Mouse (Mus musculus) E14TG2a.4 (cell line): ENCODE results near the gene Zfand3.

Experiments used
- H3K27me3 ChIP-seq: 2 replicates; pipeline ENCODE4 v1.6.1; 2014; ENCODE audit warnings: low read length, control low read depth; ENCODE audit not compliant: insufficient read depth
- H3K36me3 ChIP-seq: 2 replicates; pipeline ENCODE4 v1.6.1; 2014; ENCODE audit warnings: low read length, control low read depth; ENCODE audit not compliant: insufficient read depth
- H3K4me1 ChIP-seq: replicated peaks from 2 replicates; pipeline ENCODE4 v1.6.1; 2014; ENCODE audit warnings: low read depth, low read length, control low read depth
- H3K4me3 ChIP-seq: replicated peaks from 2 replicates; pipeline ENCODE4 v1.5.1; 2014; ENCODE audit warnings: mild to moderate bottlenecking, low read length
- H3K9me3 ChIP-seq: 2 replicates; pipeline ENCODE4 v1.6.1; 2014; ENCODE audit warnings: low read length, control low read depth
- CTCF ChIP-seq: conservative IDR thresholded peaks from 2 replicates; pipeline ENCODE4 v1.5.1; 2014; ENCODE audit warnings: low read length
- NANOG ChIP-seq: IDR thresholded peaks from 2 replicates; pipeline ENCODE4 v1.6.1; 2014; ENCODE audit warnings: borderline replicate concordance, low read length, mixed read lengths
- POU5F1 ChIP-seq: IDR thresholded peaks from 2 replicates; pipeline ENCODE4 v1.6.1; 2014; ENCODE audit warnings: low read length, borderline replicate concordance

The Zfand3 gene

DNA sequence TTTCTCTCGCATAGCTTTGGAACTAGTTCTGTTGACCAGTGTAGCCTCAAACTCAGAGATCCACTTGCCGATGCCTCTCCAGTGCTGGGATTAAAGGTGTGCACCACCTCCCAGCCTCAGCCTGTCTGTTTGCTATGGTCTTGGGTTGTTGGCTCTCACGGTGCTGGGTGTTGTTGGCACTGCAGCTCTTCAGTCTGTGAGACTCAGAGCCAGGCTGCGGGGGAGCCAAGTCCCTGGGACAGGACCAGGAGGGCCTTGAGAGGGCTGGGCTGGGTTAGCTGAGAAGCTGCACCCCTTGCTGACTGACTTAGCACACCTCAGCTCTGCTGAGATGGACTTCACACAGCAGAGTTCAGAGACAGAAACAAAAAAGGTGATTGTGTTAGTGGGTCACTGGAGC, 195.8 kb downstream of the Zfand3 start:
- H3K27me3 ChIP-seq = no peaks in the 10 kb centered on the region
- H3K4me1 ChIP-seq = peaks cover 58% of the 10 kb centered on the region
- H3K4me3 ChIP-seq = no peak overlapping the region
- TF ChIP-seq CTCF = no peak
- TF ChIP-seq POU5F1 = no peak
- TF ChIP-seq NANOG = no peak
- H3K9me3 ChIP-seq = no peaks in the 10 kb centered on the region
- peaks cover 18% of the 10 kb centered on the region for H3K36me3 ChIP-seq

DNA sequence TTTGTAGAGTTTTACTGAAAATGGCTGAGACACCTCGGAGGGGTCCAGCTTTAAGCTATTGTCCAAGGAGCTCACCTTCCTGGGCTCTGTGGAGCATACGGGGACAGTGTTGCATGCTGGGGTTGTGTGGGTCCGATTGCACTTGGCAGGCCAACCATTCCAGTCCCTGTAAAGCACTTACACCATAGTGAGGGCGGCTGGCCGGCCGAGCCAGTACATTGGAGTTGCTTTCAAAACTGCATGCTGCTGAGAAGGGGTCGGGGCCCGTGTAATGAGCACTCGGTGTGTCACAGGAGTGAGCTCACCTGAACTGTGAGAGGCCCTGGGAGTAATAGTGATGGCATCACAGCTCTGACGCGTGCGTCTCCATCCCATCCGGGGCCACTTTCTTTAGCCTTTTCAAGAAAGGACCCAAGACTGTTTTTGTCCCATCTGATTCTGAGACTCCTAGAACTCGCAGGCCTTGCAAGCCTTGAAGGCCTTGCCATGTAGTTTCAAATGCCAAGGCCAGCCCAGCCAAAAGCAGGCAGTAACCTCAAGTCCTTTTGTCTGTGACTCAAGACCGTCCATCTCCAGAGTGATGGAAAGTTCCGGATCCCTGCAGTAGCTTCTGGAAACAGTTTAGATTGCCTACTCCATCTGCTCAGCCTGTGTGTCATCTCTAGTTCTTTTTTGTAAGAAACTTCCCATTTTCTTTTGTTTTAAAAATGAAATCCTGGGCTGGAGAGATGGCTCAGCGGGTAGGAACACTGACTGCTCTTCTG, 200.7 kb downstream of the Zfand3 start:
- Histone ChIP-seq H3K27me3 (no peaks in the 10 kb centered on the region), H3K9me3 (no peaks in the 10 kb centered on the region), H3K4me3 (no peak overlapping the region), H3K36me3 (peaks cover 24% of the 10 kb centered on the region), H3K4me1 (peaks cover 79% of the 10 kb centered on the region)
- TF ChIP-seq POU5F1 (no peak), NANOG (no peak), CTCF (no peak)

DNA sequence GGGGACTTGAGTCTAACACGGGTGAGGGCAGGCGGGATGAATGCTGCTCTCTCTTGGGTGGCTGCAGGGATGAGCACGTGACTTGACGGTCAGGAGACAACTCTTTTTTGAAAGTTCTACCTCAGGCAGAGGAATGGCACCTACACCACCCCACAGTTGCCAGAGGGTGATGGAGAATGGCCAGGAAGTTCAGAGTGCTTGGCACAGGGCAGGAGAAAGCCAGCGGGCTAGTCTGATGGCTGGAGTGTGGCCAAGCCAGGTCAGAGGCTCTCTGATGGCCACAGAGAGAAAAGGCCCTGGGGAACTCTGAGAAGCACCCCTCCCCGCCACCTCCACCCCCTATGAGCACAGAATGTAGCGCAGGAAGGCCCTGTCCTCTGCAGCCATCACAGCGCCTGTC, 205.7 kb downstream of the Zfand3 start:
- H3K4me3 ChIP-seq = no peak overlapping the region
- peaks cover 54% of the 10 kb centered on the region for H3K4me1 ChIP-seq
- no peaks in the 10 kb centered on the region for H3K9me3 ChIP-seq
- TF ChIP-seq NANOG (no peak), CTCF (no peak), POU5F1 (no peak)
- peaks cover 38% of the 10 kb centered on the region for H3K36me3 ChIP-seq
- no peaks in the 10 kb centered on the region for H3K27me3 ChIP-seq

DNA sequence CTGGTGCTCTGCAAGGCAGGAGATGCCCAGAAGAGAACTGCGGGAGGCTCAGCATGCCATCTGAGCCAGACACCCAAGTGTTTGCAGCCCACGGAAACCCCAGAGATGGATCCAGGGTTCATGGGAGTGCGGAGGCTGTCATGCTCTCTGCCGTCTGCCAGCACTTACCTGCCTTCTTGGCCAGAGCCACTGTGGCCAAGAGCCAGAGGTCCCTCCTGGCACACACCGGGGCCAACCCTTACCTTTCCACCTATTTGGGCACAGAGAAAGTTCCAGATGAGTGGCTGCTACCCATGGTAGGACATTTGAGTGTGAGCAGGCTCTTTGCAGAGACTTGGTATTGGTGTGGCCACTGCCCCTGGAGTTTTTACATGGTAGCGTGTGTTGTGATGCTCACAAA, 206.4 kb downstream of the Zfand3 start:
- Histone ChIP-seq H3K4me1 (peaks cover 50% of the 10 kb centered on the region), H3K36me3 (peaks cover 38% of the 10 kb centered on the region), H3K9me3 (no peaks in the 10 kb centered on the region), H3K27me3 (no peaks in the 10 kb centered on the region), H3K4me3 (no peak overlapping the region)
- TF ChIP-seq POU5F1 = no peak
- TF ChIP-seq CTCF = no peak

DNA sequence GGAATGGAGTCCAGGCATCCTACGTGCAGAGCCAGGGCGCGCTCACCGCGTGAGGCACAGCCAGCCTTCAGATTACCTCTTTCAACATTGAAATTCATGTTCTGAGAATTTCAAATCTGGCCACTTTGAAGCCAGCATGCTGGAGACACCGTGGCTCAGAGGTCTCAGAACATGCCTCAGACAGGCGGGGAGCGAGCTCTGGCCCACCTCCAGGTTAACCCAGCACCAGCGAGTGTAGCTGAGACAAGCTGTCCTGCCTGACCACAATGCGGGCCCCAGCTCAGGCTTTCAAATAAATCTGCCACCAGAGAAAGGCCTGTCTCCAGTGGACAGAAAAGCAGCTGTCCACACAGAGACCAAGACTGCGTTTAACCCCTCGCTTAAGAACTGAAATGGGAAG, 208.1 kb downstream of the Zfand3 start:
- no peak for TF ChIP-seq POU5F1
- TF ChIP-seq NANOG = no peak
- TF ChIP-seq CTCF = no peak

DNA sequence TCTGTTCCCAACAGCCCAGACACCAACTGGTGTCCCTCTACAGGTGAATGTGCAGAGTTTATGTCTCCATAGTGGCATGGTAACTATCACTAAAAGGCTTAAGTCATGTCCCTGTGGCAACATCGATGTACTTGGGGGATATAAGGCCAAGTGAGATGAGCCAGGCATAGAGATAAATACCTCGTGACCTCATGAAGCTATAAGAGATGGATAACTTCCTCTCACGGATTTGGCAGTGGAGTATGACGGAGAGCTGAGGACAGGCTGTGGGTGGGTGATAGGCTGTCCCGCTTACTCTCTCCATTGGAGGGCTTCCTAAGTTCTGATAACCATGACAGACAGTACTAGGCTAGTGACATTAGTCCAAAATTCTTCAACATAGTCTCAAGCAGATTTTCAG, 208.8 kb downstream of the Zfand3 start:
- peaks cover 40% of the 10 kb centered on the region for H3K36me3 ChIP-seq
- H3K4me3 ChIP-seq = no peak overlapping the region
- H3K27me3 ChIP-seq = no peaks in the 10 kb centered on the region
- H3K4me1 ChIP-seq = peaks cover 26% of the 10 kb centered on the region
- no peak for TF ChIP-seq POU5F1
- H3K9me3 ChIP-seq = no peaks in the 10 kb centered on the region

More for the DNA sequence above, 208.1 kb downstream of the Zfand3 start:
- peaks cover 33% of the 10 kb centered on the region for H3K4me1 ChIP-seq
- H3K36me3 ChIP-seq = peaks cover 40% of the 10 kb centered on the region
- H3K4me3 ChIP-seq = no peak overlapping the region
- no peaks in the 10 kb centered on the region for H3K27me3 ChIP-seq
- H3K9me3 ChIP-seq = no peaks in the 10 kb centered on the region

DNA sequence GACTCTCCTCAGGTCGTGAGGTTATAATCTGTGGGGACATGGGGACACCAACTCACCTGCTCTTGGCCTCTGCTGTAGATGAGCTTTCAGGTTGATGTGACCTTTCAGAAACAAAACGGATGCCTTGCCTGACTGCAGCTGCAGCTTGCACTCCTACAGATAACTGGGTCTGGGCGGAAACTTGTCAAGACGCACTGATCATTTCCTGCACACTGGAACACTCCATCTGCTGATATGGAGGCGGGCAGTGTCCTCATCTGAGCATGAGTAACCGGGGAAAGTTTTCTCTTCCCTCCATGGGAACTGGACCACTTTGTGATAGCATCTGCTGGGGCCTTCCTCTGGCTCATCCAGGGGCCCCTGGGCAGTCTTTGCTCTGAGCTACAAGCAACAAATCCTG, 209.9 kb downstream of the Zfand3 start:
- Histone ChIP-seq H3K27me3 (no peaks in the 10 kb centered on the region), H3K36me3 (peaks cover 39% of the 10 kb centered on the region), H3K4me3 (no peak overlapping the region), H3K4me1 (peaks cover 16% of the 10 kb centered on the region), H3K9me3 (no peaks in the 10 kb centered on the region)
- TF ChIP-seq POU5F1 (no peak), NANOG (no peak), CTCF (no peak)

DNA sequence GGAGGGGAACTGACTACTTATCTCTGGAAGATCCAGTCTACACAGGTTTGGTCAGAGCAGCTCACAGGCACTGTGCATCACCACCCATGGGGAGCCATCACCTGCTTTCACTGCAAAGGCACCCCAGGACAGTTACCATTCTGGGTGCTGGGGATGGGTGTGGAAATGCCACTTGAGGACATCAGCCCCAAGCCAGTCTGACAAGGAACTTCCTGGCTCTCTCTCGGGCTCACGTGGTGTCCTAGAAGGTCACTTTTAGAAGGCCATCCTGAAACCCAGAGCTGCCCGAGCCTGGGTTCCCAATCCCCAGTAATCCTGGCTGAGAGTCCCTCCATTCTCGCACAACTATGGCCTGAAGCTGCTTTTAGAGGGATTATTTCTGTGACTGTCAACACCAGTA, 211.2 kb downstream of the Zfand3 start:
- TF ChIP-seq CTCF = no peak
- no peak for TF ChIP-seq POU5F1
- TF ChIP-seq NANOG = no peak
- H3K4me3 ChIP-seq = no peak overlapping the region
- H3K4me1 ChIP-seq = peaks cover 2% of the 10 kb centered on the region; the same call in 1 of the 2 replicates
- H3K36me3 ChIP-seq = peaks cover 38% of the 10 kb centered on the region
- no peaks in the 10 kb centered on the region for H3K9me3 ChIP-seq
- no peaks in the 10 kb centered on the region for H3K27me3 ChIP-seq

DNA sequence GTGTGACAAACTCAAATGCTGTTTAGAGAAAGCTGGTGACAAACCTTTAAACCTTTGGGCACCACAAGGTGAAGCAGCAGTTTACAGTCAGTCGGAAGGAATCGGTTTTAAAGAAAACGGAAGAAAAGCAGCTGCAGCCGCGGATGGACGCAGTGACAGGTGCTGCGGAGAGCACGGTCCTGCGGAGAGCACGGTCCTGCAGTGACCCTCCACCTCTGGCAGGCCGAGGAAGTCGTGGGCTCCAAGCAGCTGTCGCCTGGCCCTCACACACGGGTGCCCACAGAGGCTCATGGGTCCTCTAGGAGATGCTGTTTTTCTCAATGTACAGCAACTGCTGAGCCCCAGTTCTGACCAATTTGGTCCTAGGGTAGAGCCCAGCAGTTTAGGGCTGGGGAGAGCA, 217.1 kb downstream of the Zfand3 start:
- Histone ChIP-seq H3K9me3 (no peaks in the 10 kb centered on the region), H3K4me1 (peaks cover 23% of the 10 kb centered on the region), H3K4me3 (no peak overlapping the region), H3K27me3 (no peaks in the 10 kb centered on the region), H3K36me3 (peaks cover 28% of the 10 kb centered on the region)
- no peak for TF ChIP-seq CTCF
